Mouse (Mus musculus) spleen, postnatal 10 days (tissue): ENCODE results near the gene Rapgef4.

Experiments used
- DNase-seq, 2 experiments: peaks; one replicate each; pipeline ENCODE4 v3.0.0; 2021 to 2022; ENCODE audit warnings: low spot score in 2 of 2

The Rapgef4 gene

GRCm38 (mm10) chr2:72074999-72075561, 94.0 kb downstream of the Rapgef4 start:
- no peak for DNase-seq

GRCm38 (mm10) chr2:72077490-72078139, 96.6 kb downstream of the Rapgef4 start:
- no peak for DNase-seq

- DNase-seq: peak in 1 of 2 experiments; percentile 52
Observed at GRCm38 (mm10) chr2:72078140-72078521, 97.1 kb downstream of the Rapgef4 start.

GRCm38 (mm10) chr2:72079110-72079509, 98.1 kb downstream of the Rapgef4 start:
- DNase-seq: peak in 1 of 2 experiments; percentile 35

DNA sequence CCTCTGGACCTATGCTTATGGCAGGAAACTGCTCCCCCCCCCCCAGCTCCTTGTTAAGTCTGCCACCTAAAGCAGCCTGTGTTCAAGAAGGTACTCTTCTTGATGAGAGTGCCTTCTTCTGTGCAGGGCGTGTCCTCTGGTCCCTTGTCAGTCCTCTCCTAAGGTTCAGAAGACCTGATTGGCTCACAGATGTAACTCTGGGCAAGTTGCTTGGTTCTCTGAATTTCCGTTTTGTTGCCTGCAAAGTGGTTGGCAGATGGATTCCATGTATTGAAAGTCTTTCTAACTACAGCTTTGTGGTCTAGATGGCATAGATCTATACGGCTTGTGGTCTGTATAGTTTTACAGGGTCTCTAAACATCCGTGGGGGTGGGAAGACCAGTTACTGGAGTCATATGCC, 101.8 kb downstream of the Rapgef4 start:
- no peak for DNase-seq

DNA sequence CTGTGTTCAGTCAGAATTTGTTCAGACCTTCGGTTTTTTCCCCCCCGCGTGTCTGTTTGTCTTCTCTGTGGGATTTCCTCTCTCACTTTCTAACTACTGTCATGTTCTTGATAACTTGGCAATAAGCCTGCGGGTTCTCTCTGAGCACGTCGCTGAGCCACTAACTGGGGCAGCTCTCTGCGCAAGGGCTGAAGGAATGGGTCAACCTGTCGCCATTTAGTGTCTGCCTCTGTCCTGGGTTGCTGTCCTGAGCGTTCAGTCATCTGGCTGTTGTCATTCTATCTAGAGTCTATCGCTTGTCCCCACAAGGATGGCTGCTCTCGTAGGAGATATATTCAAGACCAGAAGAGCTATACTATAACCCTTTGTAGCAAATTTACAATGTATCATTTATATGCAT, 107.8 kb downstream of the Rapgef4 start:
- no peak for DNase-seq

DNA sequence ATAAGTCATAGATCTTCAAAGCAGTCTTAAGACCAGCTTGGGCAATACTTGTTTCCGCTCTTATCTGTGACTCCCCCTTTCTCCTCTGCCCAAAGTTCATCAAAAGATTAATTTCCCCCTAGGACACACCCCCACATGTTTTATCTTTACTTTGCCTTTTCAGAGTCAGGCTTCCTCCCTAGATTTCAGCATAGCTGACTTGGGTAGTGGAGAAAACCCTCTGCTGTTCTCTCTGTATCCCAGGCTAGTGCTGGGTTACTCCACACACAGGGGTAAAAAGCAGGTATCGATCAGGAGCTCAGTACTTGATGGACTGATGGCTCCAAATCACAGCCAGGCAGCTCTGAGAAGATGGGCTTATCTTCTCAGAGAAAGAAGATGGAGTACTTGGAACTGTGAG, 109.0 kb downstream of the Rapgef4 start:
- DNase-seq: no peak

- no peak for DNase-seq
Observed at GRCm38 (mm10) chr2:72092046-72092445, 111.0 kb downstream of the Rapgef4 start.

- DNase-seq: no peak
Observed at GRCm38 (mm10) chr2:72093402-72094037, 112.5 kb downstream of the Rapgef4 start.

DNA sequence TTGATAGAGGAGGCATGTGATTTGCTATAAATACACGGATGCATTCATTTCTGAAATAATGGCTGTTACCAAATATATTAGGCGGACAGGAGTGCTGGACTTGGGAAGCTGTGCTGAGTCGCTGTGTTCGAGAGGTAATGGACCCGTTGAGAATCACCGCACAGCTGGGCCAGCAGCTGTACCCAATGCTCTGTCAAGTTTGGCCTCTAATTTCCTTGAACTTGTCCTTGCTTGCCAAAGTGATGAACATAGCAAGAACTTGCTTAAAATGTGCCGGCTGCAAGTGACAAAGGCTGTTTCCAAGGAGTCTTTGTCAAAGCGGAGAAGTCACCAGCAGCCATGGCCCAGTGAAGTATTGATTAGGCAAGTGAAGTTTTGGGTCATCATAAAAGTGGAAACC, 113.0 kb downstream of the Rapgef4 start:
- DNase-seq: no peak

GRCm38 (mm10) chr2:72094446-72094845, 113.4 kb downstream of the Rapgef4 start:
- DNase-seq: no peak

- DNase-seq: no peak
Observed at GRCm38 (mm10) chr2:72095002-72095401, 114.0 kb downstream of the Rapgef4 start.

DNA sequence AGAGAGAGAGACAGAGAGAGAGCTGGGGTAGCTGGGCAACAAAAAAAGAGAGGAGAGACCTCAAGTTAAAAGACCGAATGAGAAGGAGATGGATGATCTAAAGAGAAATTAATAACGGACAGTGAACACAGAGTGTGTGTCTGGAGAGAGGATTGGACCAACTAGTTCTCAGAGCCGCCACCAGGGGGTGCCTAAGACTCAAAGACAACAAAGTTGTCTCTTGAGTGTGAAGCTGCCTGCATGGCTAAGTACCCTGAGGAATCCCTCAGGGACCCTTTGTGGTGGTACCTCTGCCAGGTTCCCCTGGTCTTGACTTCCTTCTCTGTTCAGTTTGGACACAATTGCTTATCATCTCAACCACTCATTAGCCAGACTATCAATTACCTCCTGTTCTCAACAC, 115.3 kb downstream of the Rapgef4 start:
- DNase-seq: peak; percentile 45 to 83

GRCm38 (mm10) chr2:72098366-72098765, 117.3 kb downstream of the Rapgef4 start:
- no peak for DNase-seq

- no peak for DNase-seq
Observed at GRCm38 (mm10) chr2:72104604-72105003, 123.6 kb downstream of the Rapgef4 start.

DNA sequence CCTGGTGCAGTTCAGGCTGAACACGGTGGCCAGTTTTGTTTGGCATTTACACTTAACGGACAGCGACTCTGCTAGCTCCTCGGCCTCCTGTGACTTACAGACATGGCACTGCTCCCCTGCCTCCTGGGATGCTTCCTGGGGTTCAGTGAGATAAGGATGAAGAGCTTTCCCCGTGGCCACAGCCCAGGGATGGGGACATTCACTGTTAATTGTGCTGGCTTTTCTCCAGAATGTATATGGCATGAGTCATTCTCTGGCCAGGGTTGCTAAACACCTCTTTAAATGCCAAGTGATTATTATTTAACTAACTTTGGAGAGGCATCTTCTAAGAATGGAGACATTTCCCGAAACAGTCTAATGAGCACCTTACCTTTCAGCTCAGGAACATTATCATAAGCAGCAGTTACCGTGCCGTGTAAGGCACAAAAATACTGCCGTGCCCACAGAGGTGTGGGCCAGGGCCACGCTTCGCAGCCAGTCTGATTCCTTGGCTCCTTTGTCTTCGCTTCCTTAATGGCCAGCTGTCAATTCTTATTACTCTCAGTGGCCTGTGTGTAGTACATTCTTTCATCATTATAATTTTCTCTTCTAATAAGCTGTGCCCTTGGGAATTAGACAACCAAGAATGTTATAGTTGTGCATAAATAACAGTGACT, 126.6 kb downstream of the Rapgef4 start:
- no peak for DNase-seq

GRCm38 (mm10) chr2:72108448-72109312, 127.6 kb downstream of the Rapgef4 start:
- no peak for DNase-seq

- DNase-seq: no peak
Observed at GRCm38 (mm10) chr2:72110404-72110803, 129.4 kb downstream of the Rapgef4 start.

DNA sequence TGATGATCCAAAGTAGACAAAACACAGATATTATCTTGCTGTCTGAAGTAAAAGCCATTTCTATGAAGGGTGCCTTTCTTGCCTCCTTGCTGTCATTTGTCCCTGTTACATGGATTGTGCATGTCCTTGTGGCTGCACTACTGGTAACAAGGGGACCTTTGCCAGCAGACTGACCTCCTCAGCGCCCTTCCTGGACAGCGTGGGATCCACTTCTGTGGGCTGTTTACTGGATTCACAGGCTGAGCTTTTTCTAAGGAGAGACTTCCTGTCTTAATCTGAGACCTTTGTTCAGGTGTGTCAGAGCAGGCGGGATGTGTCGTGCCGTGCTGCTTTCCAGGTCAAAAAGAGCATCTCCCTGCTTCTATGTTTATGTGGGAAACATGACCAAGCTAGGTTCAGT, 132.7 kb downstream of the Rapgef4 start:
- DNase-seq: no peak

DNA sequence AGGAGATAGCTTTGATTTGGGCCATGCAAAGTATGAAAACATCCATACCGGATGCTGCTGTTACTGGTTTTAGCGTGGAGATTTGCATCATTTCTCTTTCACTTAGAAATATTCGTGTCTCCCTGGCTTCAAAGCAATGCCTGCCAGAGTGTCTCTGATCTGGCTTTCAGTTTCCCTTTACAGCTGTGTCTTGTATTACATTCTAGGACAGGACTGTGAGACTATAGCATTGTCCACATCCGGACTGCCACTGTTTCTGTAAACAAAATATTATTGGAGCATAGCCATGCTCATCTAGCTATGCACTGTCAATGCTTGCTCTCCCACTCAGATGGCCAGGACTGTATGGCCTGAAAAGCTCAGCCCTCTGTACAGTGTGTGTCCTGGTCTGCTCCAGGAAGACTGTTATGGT, 133.1 kb downstream of the Rapgef4 start:
- no peak for DNase-seq

DNA sequence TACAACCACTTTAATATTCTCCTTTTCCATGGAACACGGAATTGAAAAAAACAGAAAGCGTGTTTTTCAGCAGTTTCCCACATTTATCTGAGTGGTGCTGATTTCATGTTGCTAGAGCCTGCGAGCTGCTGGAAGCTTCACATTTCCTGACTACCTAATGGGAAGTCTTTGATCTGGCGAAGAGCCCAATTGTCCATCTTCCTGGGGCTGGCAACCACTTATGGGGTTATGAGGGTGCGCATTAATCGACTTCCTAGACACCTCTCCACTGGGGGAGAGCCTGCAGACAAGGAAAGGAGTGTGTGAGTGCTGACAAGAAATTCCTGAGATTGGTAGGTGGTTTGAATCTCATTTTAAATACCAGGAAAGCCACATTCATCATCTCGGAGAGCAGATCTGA, 135.1 kb downstream of the Rapgef4 start:
- DNase-seq: no peak

- no peak for DNase-seq
Observed at GRCm38 (mm10) chr2:72116698-72117097, 135.7 kb downstream of the Rapgef4 start.
